Mouse (Mus musculus) layer of hippocampus, postnatal 25 days (tissue): ENCODE results near the gene 1700008O03Rik. TPM values are rescaled to one million over a fixed set of nuclear protein-coding genes. Genes with fewer than 3 reads are reported as not detected.
A peak's percentile ranks its signal among the peaks of the same experiment; 100 is the strongest.

Experiments
- DNase-seq, 2 experiments: peaks; one replicate each; pipeline ENCODE4 v3.0.0; 2022; ENCODE audit warnings: mixed read lengths in 2 of 2, low spot score in 1 of 2; ENCODE audit errors: extremely low spot score in 1 of 2
- total RNA-seq, 2 experiments: library from RNA; stranded (reverse); gene quantifications; 2 replicates each; pipeline ENCODE4 v1.2.3; 2021

1700008O03Rik gene
- total RNA-seq, 2 experiments from 2014 or later: 3.8 to 4.1 TPM

DNA sequence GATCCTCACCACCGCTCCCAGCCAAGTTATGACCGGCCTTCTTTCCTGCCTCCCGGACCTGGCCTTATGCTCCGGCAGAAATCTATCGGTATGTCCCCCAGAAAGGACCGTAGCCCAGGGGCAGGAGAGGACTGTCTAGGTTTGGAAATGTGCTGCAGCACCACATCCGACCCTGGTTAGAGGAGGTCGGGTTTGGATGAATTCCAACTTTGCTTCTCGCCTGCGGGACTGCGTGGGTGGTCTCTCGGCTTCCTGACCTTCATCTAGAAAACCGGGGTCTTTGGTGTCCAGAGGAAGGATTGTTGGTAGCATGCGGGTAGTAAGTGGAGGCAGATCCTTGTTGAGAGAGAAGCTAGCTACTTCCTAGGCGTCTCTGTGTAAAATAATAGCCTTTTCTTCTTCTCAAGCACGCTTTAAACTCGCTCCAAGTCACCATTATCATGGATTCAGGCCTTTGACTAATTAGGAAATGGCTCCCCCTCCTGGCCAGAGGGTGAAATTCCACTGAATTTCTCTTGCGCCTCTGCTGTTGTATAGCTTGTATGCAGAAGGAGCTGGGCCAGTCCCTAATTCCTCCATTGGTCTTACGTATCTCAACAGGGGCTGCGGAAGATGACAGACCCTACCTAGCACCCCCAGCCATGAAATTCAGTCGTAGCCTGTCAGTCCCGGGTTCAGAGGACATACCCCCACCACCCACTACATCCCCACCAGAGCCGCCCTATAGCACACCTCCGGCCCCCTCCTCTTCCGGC is 34.5 kb downstream of the 1700008O03Rik start:
- DNase-seq: peak; percentile 64 to 73

DNA sequence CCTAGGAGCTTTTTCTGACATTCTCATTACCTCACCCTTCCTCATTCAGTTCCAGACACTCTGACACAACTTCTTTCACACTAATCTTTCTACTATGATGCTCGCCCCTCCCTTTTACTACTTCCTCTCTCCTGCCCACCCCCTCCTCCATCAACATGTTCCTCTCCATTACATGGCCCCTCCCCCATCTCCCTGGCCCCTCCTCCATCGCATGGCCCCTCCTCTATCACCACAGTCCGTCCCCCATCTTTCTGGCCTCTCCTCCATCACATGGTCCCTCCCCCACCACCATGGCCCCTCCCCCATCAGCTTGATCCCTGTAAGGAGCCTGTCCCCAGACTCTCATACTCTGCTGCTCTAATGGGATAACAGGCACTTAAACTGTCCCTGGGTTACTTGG is 36.6 kb downstream of the 1700008O03Rik start:
- no peak for DNase-seq

DNA sequence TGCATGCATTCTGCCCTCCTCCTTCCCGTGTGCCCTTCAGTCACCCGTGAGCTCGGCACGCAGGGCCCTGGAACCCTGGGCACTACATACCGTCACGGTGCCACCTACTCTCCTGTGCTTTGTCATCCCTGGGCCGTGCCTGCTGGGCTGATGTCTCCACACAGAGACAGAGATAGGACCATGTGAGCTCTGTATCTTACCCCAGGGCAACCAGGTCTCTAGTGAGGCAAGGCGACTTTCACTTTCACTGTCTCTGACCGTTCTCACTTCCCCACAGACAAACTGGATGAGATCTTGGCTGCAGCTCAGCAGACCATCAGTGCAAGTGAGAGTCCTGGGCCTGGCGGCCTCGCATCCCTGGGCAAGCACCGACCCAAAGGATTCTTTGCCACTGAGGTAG is 41.0 kb downstream of the 1700008O03Rik start:
- no peak for DNase-seq

DNA sequence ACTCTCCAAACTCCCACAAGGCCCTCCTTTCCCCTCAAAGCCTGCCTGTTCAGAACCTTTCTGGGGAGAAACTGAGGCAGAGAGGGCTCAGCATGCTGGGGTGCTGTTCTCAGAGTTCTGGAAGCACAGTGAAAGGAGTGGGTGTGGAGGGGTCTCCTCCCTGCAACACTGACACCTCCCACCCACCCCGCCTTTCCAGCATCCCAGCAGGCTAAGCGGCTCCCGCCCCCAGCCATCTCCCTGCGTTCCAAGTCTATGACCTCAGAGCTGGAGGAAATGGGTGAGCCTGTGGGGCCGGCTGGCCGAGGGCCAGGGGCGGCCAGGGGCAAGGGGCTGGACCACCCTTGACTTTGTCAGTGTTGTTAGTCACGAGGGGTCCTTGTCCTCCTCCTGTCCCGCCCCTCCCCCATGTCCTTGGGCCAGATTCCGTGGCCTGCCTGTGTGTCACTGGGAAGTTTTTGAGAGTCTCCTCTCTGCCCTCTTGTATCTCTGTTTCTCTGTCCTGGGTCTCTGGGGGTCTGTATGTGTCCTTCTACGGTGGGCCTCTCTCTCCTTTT is 42.1 kb downstream of the 1700008O03Rik start:
- DNase-seq: no peak

DNA sequence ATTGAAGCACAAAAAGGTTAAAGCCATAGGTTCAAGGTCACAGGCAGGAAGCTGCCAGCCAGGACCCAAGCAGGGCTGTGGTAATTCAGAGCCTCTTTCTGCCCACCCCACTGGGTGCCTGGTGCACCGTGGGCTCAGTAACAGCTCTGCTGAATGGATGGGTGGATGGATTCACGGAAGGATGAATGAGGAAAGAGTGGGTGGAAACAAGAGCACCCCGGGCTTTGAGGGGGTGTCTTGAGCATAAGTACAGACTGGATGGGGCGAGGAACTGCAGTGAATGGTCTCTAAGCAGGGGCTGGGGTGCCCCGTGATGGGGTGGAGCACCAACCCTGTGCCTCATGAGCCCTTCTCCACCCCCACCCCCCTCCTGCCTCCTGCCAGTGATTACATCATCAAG is 43.9 kb downstream of the 1700008O03Rik start:
- DNase-seq: no peak

DNA sequence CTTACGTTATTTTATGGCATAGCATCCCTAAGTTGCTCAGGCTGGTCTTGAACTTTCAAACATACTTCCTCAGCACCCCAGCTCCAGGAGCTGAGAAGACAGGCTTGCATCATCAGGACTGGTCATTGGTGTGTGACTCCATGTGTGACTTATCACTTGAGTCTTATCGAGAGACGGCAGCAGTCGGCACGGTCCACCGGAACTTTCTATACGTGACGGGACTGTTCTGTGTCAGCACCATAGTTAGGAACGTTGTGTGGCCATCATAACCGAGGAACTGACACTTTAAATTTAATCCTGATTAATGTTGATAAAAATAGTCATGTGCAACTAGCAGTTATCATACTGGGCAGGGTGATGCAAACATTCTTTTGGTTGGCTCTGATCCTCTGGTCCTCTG is 44.5 kb downstream of the 1700008O03Rik start:
- DNase-seq: no peak

DNA sequence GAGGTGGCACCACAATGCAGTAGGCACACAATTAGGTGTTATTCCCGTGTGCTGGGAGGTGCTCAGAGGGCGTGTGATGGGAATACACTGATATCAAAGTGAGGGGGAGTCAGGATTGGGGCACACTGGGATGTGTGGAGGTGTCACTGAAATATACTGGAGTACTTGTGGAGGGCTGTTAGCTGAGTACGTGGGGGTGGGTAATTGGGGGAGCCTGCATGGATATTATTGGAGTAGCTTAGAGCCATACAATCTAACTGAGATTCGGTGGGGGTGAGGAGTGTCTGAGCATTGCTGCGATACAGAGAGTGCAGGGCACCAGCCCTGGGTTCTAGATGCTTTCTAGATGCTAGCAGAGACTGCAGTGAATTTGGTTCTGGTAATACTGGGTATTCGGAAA is 45.4 kb downstream of the 1700008O03Rik start:
- DNase-seq: no peak

DNA sequence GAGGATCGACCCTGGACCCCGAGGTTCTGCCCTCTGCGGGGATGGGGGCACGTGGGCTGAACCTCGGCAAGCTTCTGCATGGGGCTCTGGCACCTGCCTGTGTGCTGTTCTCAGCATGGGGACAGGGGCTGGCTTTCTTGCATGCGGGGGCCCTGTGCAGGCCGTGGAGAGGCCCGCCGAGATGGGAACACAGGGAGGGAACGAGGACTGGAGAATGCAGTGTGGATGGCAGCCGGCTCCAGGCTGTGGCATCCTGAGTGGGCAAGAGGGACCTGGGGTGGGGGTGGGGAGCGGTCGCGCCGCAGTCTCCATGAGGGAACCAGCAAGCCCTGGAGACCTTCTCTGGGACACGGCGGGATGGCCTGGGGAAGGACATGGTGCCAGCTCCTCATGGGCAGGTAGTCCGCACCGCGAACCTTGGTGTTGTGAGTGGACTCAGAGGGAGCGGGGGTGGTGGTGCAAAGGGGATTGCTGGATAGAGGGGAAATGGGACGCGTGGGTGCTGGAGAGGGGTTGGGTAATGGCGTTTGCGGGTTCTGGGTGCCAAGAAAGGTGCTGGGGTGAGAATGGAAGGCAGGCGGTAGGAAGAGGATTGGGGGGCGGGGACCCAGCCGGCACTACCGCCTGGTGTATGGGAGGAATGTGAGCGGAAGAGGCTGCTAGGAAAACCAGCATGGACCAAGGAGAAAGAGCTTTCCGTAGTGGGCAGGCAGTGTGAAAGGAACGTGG is 48.3 kb downstream of the 1700008O03Rik start:
- peak in 1 of 2 experiments; percentile 28 for DNase-seq

DNA sequence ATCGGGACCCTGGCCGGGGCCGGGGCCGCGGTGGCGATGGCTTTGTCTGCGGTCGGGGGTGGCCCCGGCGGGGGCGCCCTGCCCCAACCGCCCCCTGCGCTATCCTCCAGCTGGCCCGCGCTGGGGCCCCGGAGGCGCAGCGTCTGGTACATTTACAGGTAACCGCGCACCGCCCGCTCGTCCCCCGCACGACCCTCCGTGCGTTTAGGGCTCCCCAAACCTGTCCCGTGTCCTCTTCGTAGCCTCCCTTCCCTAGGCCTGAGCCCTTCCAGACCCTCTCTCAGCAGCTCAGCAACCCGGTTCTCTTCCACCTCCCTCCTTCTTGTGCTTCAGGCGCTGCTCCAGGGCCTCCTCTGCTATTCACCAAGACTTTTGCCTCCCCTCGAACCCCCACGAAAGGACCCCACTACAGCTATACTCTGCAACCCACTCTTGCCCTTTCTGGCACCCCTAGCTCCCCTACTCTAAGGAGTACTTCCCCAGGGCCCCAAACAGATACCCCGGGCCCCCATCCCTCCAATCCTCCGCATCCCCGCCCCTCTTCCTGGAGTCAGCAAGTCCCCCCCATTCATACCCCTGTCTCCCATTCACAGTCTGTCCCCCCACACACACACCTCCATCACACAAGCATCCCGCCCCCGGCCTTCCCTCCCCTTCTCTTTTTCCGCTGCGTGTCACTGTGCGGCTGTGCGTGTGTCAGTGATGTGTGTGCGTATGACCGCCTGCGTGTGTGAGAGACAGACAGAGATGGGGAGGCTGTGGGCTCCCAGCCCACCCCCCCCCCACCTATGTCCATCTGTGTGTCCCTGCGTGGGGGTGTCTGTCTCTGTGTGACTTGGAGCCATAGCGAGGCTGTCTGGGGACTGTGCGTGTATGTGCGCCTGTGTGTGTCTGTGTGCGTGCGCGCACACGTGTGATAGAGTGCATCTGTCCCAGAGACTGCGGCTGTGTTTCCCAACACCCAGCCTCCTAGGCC is 49.3 kb downstream of the 1700008O03Rik start:
- peak; percentile 40 to 41 for DNase-seq

DNA sequence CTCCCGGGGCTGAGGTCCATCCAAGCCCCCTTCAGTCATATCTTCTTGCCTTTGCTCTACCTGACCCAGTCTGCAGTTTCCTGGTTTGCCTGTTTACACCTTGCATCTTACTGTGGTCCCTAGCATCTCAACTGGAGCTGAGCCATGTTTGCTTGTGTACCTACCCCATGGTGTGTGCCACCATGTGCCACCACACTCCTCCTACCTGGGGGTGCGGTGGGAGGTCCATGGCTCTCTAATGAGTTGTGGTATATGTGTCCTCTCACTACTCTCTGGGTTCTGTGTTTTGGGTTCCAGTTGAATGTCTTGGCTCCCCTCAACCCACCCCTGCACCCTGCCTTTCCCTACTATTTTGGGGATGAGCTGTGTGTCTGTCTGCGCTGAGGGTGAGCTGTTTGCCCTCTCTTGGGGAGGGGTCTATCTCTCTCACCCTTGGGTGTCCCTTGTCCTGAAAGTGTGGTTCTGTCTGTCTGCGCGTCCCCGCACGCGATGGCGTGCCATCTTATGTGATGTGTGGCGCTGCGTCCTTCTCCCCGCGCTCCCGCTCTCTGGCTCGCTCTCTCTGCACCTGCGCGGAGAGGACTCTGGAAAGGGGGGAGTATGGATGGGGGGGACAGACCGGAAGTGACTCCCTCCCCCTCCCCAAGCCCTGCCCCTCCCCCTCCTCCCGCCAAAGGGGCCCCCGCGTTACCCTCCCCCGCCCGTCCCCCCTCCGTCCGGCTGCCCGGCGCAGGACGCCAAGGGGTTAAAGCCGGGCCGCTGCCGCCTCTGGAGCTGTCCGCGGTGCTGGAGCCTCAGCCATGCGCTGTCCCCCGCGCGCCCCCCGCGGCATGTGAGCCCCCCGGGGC is 50.4 kb downstream of the 1700008O03Rik start:
- DNase-seq: peak; percentile 35 to 51

DNA sequence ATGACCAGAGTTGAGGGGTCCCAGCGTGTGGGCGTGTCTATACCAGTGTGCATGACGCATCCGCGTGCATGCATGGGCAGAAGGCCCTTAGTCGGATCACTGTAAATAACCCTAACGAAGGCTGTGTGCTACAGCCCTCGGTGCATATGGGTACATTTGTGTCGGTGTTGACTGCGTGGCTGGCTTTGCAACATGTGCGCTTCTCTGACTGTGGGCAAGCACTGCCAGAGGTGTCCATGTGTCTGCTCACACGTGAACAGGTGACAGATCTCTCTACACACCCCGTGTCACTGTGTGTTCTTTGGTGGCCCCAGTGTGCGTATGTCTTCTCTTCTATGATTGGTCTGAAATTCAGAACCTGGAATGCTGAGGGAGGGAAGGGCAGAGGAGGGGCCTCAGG is 51.5 kb downstream of the 1700008O03Rik start:
- no peak for DNase-seq

DNA sequence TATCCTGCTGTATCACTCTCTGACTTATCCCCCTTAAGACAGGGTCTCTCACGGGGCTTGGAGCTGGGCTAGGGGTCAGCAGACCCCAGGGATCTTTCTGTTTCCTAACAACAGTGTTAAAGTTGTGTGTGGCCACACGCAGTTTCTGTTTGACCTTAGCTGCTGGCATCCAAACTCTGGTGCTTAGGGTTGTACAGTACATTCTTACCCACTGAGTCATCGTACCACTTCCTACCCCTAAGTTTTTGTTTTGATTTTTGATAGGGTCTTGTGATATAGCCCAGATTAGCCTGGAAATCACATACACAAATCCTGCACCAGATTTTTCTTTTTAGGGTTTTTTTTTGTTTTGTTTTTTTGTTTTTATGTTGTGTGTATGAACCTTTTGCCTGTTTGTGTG is 53.3 kb downstream of the 1700008O03Rik start:
- no peak for DNase-seq

DNA sequence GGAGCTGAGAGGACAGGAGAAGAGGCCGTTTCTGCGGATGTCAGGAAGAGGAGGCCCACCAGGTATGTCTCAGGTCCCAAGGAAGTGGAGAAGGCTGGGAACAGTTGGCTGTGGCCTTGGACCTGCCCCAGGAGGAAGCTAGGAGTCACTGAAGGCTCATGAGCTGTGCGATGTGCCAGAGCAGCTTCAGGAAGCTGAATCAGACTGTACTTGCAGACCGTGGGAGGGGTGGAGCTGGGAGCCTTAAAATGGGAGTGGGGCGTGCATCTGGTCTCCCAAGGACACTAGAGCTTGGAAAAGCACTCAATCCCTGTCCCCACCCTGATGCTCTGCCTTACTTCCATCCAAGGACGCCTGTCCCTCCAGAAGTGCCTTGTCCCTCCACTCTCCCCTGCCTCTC is 59.0 kb downstream of the 1700008O03Rik start:
- no peak for DNase-seq

DNA sequence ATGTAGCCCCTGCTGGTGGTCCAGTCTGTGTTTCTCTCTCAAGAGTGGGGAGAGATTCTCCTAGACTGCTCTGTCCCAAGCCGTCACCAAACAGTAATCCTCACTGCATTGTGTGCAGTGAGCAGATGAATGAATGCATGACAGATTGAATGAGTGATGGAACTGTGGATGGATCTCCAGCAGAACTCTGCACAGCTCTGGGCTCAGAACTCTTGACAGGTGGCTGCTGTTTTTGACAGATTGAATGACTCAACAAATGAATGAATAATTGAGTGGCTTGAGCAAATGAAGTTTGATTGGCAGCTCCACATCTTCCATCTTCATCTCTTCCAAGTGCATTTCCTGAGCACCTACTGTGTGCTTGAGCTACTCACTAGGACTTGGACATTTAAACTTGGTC is 63.3 kb downstream of the 1700008O03Rik start:
- DNase-seq: no peak

DNA sequence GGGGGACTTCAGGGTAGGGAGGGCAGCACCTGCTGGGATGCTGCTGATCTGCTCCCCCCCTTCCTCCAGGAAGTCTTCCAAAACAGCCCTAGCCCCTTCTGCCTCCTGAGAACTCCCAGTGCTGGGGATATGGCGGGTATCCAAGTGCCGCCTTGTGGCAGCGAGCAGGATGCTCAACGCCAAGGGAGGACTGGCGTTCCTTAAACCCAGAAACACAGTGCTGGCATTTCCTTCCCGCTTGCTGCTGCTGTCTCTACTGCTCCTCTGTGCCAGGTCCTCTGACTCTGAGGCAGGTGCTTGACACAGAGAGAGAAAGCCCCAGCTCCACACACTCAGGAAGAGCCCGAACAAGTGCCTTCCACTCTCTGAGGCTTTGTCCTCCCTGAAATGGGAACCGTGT is 64.7 kb downstream of the 1700008O03Rik start:
- DNase-seq: peak in 1 of 2 experiments; percentile 72

DNA sequence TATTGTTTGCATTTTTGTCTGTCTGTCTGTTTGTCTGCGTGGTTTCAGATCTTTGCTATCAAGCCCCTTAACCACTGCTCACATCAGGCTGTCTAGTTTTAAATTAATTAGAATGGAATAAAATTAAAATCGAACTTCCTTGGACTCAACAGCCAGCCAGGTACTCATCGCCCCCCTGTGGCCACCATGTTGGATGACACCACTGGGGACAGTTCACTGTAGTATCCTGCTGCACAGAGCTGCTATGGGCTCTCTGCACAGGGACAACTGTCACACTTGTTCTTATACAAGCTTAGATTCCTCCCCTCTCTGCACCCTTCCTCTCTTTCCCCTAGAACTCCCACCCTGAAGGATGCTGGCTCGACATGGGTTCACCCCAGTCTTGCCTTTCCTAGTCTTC is 67.7 kb downstream of the 1700008O03Rik start:
- no peak for DNase-seq

DNA sequence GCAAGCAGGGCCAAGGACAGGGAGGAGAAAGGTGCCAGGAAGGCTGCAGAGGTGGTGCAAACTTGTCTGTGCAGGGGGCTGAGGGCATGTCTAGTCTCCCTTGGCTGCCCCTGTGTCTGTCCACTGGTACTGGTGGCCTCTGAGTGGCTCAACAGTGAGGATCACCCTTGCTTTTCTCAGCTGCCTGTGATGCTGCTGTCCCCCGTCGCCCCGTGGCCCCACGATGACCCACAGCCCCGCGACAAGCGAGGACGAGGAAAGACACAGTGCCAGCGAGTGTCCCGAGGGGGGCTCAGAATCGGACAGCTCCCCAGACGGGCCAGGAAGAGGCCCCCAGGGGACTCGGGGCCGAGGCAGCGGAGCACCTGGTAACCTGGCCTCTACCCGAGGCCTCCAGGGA is 73.1 kb downstream of the 1700008O03Rik start:
- DNase-seq: no peak

DNA sequence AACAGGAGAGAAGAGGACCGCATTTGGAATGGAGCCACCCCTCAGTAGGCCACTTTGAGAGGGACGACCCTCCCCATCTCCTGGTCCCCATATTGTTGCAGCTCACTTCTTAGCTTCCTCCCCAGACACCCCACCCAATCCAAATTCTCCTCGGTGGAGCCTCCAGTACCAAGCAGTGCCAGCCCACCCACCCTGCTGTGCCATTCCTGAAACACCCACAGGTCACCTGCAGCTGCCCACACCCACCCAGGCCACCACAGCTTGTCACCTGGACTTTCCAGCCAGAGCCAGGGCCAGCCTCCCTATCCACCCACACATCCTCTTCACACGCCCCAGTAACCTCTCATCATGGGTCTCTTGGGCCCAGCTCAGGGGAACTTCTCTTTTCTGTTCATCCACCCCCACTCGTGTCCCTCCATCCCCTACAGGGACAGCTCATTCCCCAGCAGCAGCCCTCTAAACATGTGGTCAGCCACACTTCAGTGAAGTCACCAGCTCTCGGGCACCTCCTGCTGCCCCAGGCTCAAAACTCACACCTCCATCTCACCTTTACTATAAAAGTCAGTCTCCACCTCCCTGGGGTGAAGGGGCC is 73.8 kb downstream of the 1700008O03Rik start:
- DNase-seq: no peak
